Mouse (Mus musculus): ENCODE results near the gene Zcwpw1. TPM values are rescaled to one million over a fixed set of nuclear protein-coding genes. Genes with fewer than 3 reads are reported as not detected.

The Zcwpw1 gene
- polyA plus RNA-seq (2015; fragmentation: Nextera tagmentation; extraction: Ambion mirVana): 19.7 and 24.4 TPM in 2 replicates

- WGBS: under 1% methylated on average over 47 of the region's 48 CpGs
- H3K9me3 ChIP-seq: no peaks in the 10 kb centered on the region
Observed at GRCm38 (mm10) chr5:137787151-137787928, at the start of gene Zcwpw1, which contains the start of gene Mepce. TSS of gene Zcwpw1 (plus strand) at chr5:137787798. TSS of gene Mepce (minus strand) at chr5:137787655.

GRCm38 (mm10) chr5:137738516-137738915 is 49.1 kb upstream of the Zcwpw1 start:
- no peaks in the 10 kb centered on the region for H3K27me3 ChIP-seq
- no peak overlapping the region for H3K9ac ChIP-seq
- H3K9me3 ChIP-seq: no peaks in the 10 kb centered on the region
- H3K36me3 ChIP-seq: peaks cover 34% of the 10 kb centered on the region
- H3K4me1 ChIP-seq: peaks cover 42% of the 10 kb centered on the region
- no peak overlapping the region for H3K4me2 ChIP-seq
- no peak overlapping the region for H3K27ac ChIP-seq
- ATAC-seq (ENCODE audit: insufficient number of reproducible peaks, low FRiP score, low TSS enrichment, low read depth): no peak
- WGBS: 52% methylated on average over 5 of the region's 5 CpGs
- no peak overlapping the region for H3K4me3 ChIP-seq

More at GRCm38 (mm10) chr5:137787151-137787928, at the start of gene Zcwpw1, which contains the start of gene Mepce:
- Histone ChIP-seq H3K27ac (peak within 1 kb of the TSS; percentile 100), H3K9ac (peak within 1 kb of the TSS; percentile 62), H3K4me1 (peaks cover 35% of the 10 kb centered on the region), H3K27me3 (no peaks in the 10 kb centered on the region), H3K36me3 (peaks cover 21% of the 10 kb centered on the region), H3K4me3 (peak within 1 kb of the TSS; percentile 70), H3K4me2 (peak within 1 kb of the TSS; percentile 90)
- ATAC-seq (ENCODE audit: insufficient number of reproducible peaks, low FRiP score, low TSS enrichment, low read depth): peak; percentile 49

- Histone ChIP-seq H3K4me2 (peak overlapping the region; percentile 95), H3K27ac (0 out of 2 replicates have a peak overlapping the region, but pooled peaks have one; percentile 1), H3K27me3 (no peaks in the 10 kb centered on the region), H3K4me1 (peaks cover 37% of the 10 kb centered on the region), H3K4me3 (peak overlapping the region; percentile 65; the same call in 1 of the 2 replicates), H3K9ac (no peak overlapping the region), H3K9me3 (no peaks in the 10 kb centered on the region), H3K36me3 (peaks cover 27% of the 10 kb centered on the region)
- no peak for ATAC-seq (ENCODE audit: insufficient number of reproducible peaks, low FRiP score, low TSS enrichment, low read depth)
- 66% methylated on average over 9 of the region's 9 CpGs for WGBS
Observed at GRCm38 (mm10) chr5:137739471-137739870, 48.1 kb upstream of the Zcwpw1 start.

- Histone ChIP-seq H3K4me2 (peak overlapping the region; percentile 95), H3K4me1 (peaks cover 41% of the 10 kb centered on the region), H3K9me3 (no peaks in the 10 kb centered on the region), H3K27me3 (no peaks in the 10 kb centered on the region), H3K4me3 (peak overlapping the region; percentile 65), H3K9ac (peak overlapping the region; percentile 52), H3K27ac (peak overlapping the region; percentile 85), H3K36me3 (peaks cover 16% of the 10 kb centered on the region)
- 17% methylated on average over 11 of the region's 11 CpGs for WGBS
- no peak for ATAC-seq (ENCODE audit: insufficient number of reproducible peaks, low FRiP score, low TSS enrichment, low read depth)
Observed at GRCm38 (mm10) chr5:137740506-137740905, 47.1 kb upstream of the Zcwpw1 start.

- under 1% methylated on average over 69 of the region's 71 CpGs for WGBS
- Histone ChIP-seq H3K27me3 (no peaks in the 10 kb centered on the region), H3K9ac (peak within 1 kb of the TSS; percentile 52), H3K4me2 (peak within 1 kb of the TSS; percentile 95), H3K27ac (peak within 1 kb of the TSS; percentile 85), H3K4me3 (peak within 1 kb of the TSS; percentile 65), H3K4me1 (peaks cover 42% of the 10 kb centered on the region), H3K36me3 (peaks cover 9% of the 10 kb centered on the region; the same call in 1 of the 2 replicates), H3K9me3 (no peaks in the 10 kb centered on the region)
- ATAC-seq (ENCODE audit: insufficient number of reproducible peaks, low FRiP score, low TSS enrichment, low read depth): peak; percentile 85
Observed at GRCm38 (mm10) chr5:137741023-137741931, 46.3 kb upstream of the Zcwpw1 start, which contains the start of gene Nyap1. TSS of gene Nyap1 (minus strand) at chr5:137741607.

GRCm38 (mm10) chr5:137742048-137742447 is 45.5 kb upstream of the Zcwpw1 start:
- Histone ChIP-seq H3K4me2 (peak overlapping the region; percentile 95; the same call in 1 of the 2 replicates), H3K27ac (no peak overlapping the region), H3K36me3 (peaks cover 6% of the 10 kb centered on the region; the same call in 1 of the 2 replicates), H3K9ac (no peak overlapping the region), H3K9me3 (no peaks in the 10 kb centered on the region), H3K4me3 (peak overlapping the region; percentile 65; the same call in 1 of the 2 replicates), H3K4me1 (peaks cover 45% of the 10 kb centered on the region), H3K27me3 (no peaks in the 10 kb centered on the region)
- WGBS: 58% methylated on average over 10 of the region's 10 CpGs
- ATAC-seq (ENCODE audit: insufficient number of reproducible peaks, low FRiP score, low TSS enrichment, low read depth): no peak

GRCm38 (mm10) chr5:137742836-137743235 is 44.8 kb upstream of the Zcwpw1 start:
- H3K9ac ChIP-seq: no peak overlapping the region
- 90% methylated on average over 6 of the region's 6 CpGs for WGBS
- H3K27me3 ChIP-seq: no peaks in the 10 kb centered on the region
- H3K27ac ChIP-seq: no peak overlapping the region
- no peak for ATAC-seq (ENCODE audit: insufficient number of reproducible peaks, low FRiP score, low TSS enrichment, low read depth)
- H3K4me3 ChIP-seq: no peak overlapping the region
- no peaks in the 10 kb centered on the region for H3K9me3 ChIP-seq
- H3K4me1 ChIP-seq: peaks cover 53% of the 10 kb centered on the region
- no peak overlapping the region for H3K4me2 ChIP-seq
- H3K36me3 ChIP-seq: peaks cover 3% of the 10 kb centered on the region; the same call in 1 of the 2 replicates

GRCm38 (mm10) chr5:137744197-137744596 is 43.4 kb upstream of the Zcwpw1 start:
- H3K27ac ChIP-seq: no peak overlapping the region
- no peaks in the 10 kb centered on the region for H3K27me3 ChIP-seq
- H3K36me3 ChIP-seq: 0 out of 2 replicates have a peak, but pooled peaks cover under 1% of the 10 kb centered on the region
- no peak overlapping the region for H3K4me3 ChIP-seq
- H3K9me3 ChIP-seq: no peaks in the 10 kb centered on the region
- 78% methylated on average over 7 of the region's 7 CpGs for WGBS
- peaks cover 56% of the 10 kb centered on the region for H3K4me1 ChIP-seq
- H3K9ac ChIP-seq: no peak overlapping the region
- no peak for ATAC-seq (ENCODE audit: insufficient number of reproducible peaks, low FRiP score, low TSS enrichment, low read depth)
- H3K4me2 ChIP-seq: no peak overlapping the region

- peak within 1 kb of the TSS; percentile 70 for H3K9ac ChIP-seq
- H3K9me3 ChIP-seq: no peaks in the 10 kb centered on the region
- 0 out of 2 replicates have a peak, but pooled peaks cover 3% of the 10 kb centered on the region for H3K36me3 ChIP-seq
- peak; percentile 89 for ATAC-seq (ENCODE audit: insufficient number of reproducible peaks, low FRiP score, low TSS enrichment, low read depth)
- 3% methylated on average over 28 of the region's 28 CpGs for WGBS
- no peaks in the 10 kb centered on the region for H3K27me3 ChIP-seq
- H3K27ac ChIP-seq: peak within 1 kb of the TSS; percentile 98
- H3K4me3 ChIP-seq: peak within 1 kb of the TSS; percentile 75
- peaks cover 49% of the 10 kb centered on the region for H3K4me1 ChIP-seq
- H3K4me2 ChIP-seq: peak within 1 kb of the TSS; percentile 90
Observed at GRCm38 (mm10) chr5:137745214-137746171, 42.1 kb upstream of the Zcwpw1 start, which contains the start of gene Tsc22d4. TSS of gene Tsc22d4 (plus strand) at chr5:137745730.

- H3K4me3 ChIP-seq: peak overlapping the region; percentile 75
- H3K36me3 ChIP-seq: peaks cover 8% of the 10 kb centered on the region
- H3K9me3 ChIP-seq: no peaks in the 10 kb centered on the region
- peak overlapping the region; percentile 70 for H3K9ac ChIP-seq
- H3K4me2 ChIP-seq: peak overlapping the region; percentile 90
- peak; percentile 20; the same call in 1 of the 2 replicates for ATAC-seq (ENCODE audit: insufficient number of reproducible peaks, low FRiP score, low TSS enrichment, low read depth)
- WGBS: under 1% methylated on average over 20 of the region's 20 CpGs
- H3K27me3 ChIP-seq: no peaks in the 10 kb centered on the region
- H3K4me1 ChIP-seq: peaks cover 45% of the 10 kb centered on the region
- H3K27ac ChIP-seq: peak overlapping the region; percentile 98
Observed at GRCm38 (mm10) chr5:137746282-137746850, 41.2 kb upstream of the Zcwpw1 start.
